Mouse (Mus musculus) ES-Bruce4 (cell line): ENCODE measurements around the gene Best2. TPM values are rescaled to one million over a fixed set of nuclear protein-coding genes. Genes with fewer than 3 reads are reported as not detected.

Source experiments
- H3K27ac ChIP-seq: 2 replicates; pipeline ENCODE4 v1.5.1; 2012; ENCODE audit warnings: low read length, inconsistent platforms; ENCODE audit not compliant: insufficient read depth
- H3K27me3 ChIP-seq: 2 replicates; pipeline ENCODE4 v1.6.1; 2012; ENCODE audit warnings: mild to moderate bottlenecking, low read length, inconsistent platforms; ENCODE audit not compliant: control insufficient read depth, poor library complexity, insufficient read depth, severe bottlenecking
- H3K36me3 ChIP-seq: 2 replicates; pipeline ENCODE4 v1.6.1; 2012; ENCODE audit warnings: inconsistent platforms, mild to moderate bottlenecking, low read length, moderate library complexity; ENCODE audit not compliant: control insufficient read depth, poor library complexity, insufficient read depth, severe bottlenecking
- H3K4me1 ChIP-seq: one replicate; pipeline ENCODE4 v1.8.1; 2011; ENCODE audit warnings: low read length; ENCODE audit not compliant: control insufficient read depth, insufficient read depth
- H3K4me3 ChIP-seq: 2 replicates; pipeline ENCODE4 v1.5.1; 2011; ENCODE audit warnings: low read depth, mild to moderate bottlenecking, low read length
- H3K9ac ChIP-seq: 2 replicates; pipeline ENCODE4 v1.6.1; 2012; ENCODE audit warnings: low read depth, mild to moderate bottlenecking, inconsistent platforms; ENCODE audit not compliant: poor library complexity, severe bottlenecking
- H3K9me3 ChIP-seq: replicated peaks from 2 replicates; pipeline ENCODE4 v1.6.1; 2012; ENCODE audit warnings: mild to moderate bottlenecking, low read length, inconsistent platforms; ENCODE audit not compliant: control insufficient read depth, poor library complexity, insufficient read depth, severe bottlenecking
- CTCF ChIP-seq: IDR thresholded peaks from one replicate; pipeline ENCODE4 v1.8.1; 2011; ENCODE audit warnings: low read depth, low read length
- EP300 ChIP-seq: IDR thresholded peaks from 2 replicates; pipeline ENCODE4 v1.6.1; 2011; ENCODE audit warnings: low read depth, low read length; ENCODE audit not compliant: insufficient read depth
- POLR2A ChIP-seq: IDR thresholded peaks from one replicate; pipeline ENCODE4 v1.8.1; 2011; ENCODE audit warnings: low read length; ENCODE audit not compliant: insufficient read depth
- polyA plus RNA-seq: library from polyadenylated mRNA; stranded (reverse); fragments of >200 nt; gene quantifications from 2 replicates; pipeline ENCODE4 v1.2.4, GENCODE M21; 2011; ENCODE audit warnings: low read depth; ENCODE audit not compliant: missing spikeins, insufficient read depth, insufficient read length

Gene Best2
- 0.70 and 1.2 TPM in 2 replicates for polyA plus RNA-seq

DNA sequence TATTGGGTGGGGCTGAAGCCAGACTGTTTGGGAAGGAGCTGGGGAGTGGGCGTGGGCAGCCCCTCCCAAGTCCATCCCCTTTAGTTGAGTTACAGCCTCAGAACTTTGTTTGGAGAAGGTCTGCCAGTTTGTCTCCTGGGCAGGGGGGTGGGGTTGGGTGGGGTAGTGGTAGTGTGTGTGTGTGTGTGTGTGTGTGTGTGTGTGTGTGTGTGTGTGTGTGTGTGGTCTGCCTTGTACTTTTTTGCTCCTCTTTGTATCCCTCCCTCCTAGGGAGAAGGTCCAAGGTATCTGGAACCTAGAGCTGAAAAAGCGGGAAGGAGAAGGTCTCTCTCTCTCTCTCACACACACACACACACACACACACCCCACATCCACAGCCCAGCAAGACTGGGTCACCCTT lies at the start of gene Best2:
Best2 (minus strand) TSS at position 101 of the 400 bp plus-strand sequence.
- H3K27me3 ChIP-seq: peaks cover 2% of the 10 kb centered on the region; the same call in 1 of the 2 replicates
- peaks cover 19% of the 10 kb centered on the region for H3K36me3 ChIP-seq
- peaks cover 1% of the 10 kb centered on the region for H3K4me1 ChIP-seq
- TF ChIP-seq POLR2A: no peak
- no peak for TF ChIP-seq EP300
- TF ChIP-seq CTCF: no peak
- peak within 1 kb of the TSS; percentile 58 for H3K9ac ChIP-seq
- peak within 1 kb of the TSS; percentile 57 for H3K4me3 ChIP-seq
- no peak within 1 kb of the TSS for H3K27ac ChIP-seq
- H3K9me3 ChIP-seq: no peaks in the 10 kb centered on the region

DNA sequence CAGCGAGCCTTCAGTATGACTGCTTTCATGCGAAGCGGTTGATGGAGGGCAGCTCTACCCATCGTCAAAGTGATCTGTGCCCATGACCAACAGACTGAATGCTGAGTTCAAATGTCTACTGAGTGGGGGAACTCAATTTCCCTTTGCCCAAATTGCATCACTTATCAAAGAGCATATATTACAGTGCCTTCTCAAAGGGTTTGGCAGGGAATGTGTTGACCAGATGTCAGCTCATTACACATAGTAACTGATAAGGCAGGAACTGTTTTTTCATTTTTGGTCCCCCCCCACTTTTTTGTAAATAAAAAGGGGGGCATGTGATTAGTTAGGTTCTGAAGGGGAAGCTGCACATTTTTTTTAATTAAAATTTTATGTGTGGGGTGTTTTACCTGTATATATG lies 48.3 kb upstream of the Best2 start:
- H3K4me3 ChIP-seq: no peak overlapping the region
- peaks cover 3% of the 10 kb centered on the region for H3K4me1 ChIP-seq
- H3K36me3 ChIP-seq: peaks cover 15% of the 10 kb centered on the region; the same call in 1 of the 2 replicates
- no peaks in the 10 kb centered on the region for H3K27me3 ChIP-seq
- no peak overlapping the region for H3K27ac ChIP-seq
- H3K9ac ChIP-seq: no peak overlapping the region
- no peak for TF ChIP-seq CTCF
- H3K9me3 ChIP-seq: no peaks in the 10 kb centered on the region

DNA sequence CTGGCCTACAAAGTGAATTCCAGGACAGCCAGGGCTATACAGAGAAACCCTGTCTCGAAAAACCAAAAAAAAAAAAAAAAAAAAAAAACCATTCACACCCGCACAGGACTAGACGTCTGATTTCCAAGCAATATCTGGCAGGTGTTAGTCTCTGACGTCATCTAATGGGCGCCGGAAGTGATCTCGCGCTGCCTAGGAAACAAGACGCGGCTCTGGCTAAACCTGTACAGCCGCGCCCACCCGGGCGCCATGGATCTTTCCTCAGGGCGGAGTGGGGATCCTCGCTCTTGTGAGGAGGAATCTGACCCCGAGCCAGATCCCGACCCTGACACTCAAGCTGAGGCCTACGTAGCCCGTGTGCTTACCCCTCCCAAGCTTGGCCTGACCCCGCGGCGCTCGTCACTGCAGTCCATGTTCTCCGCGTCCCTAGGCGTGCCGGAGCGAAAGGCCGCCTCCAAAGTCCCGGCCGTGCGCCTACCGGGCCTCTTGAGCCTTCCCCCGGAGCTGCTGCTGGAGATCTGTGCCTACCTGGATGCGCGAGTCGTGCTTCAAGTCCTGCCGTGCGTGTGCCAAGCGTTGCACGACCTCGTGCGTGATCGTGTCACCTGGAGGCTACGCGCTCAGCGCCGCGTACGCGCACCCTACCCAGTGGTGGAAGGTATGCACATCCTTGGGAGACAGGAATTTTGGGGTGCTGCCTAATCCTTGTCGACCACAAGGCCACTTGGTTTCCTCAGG lies 45.7 kb upstream of the Best2 start, which contains the start of gene Fbxw9:
Fbxw9 (plus strand) TSS at position 177 of the 738 bp plus-strand sequence.
- peak within 1 kb of the TSS; percentile 84 for H3K4me3 ChIP-seq
- H3K9me3 ChIP-seq: no peaks in the 10 kb centered on the region
- H3K27ac ChIP-seq: peak within 1 kb of the TSS; percentile 76
- peak within 1 kb of the TSS; percentile 45 for H3K9ac ChIP-seq
- peaks cover 24% of the 10 kb centered on the region for H3K36me3 ChIP-seq
- no peaks in the 10 kb centered on the region for H3K27me3 ChIP-seq
- peaks cover 3% of the 10 kb centered on the region for H3K4me1 ChIP-seq
- TF ChIP-seq CTCF (no peak), EP300 (no peak), POLR2A (no peak)

DNA sequence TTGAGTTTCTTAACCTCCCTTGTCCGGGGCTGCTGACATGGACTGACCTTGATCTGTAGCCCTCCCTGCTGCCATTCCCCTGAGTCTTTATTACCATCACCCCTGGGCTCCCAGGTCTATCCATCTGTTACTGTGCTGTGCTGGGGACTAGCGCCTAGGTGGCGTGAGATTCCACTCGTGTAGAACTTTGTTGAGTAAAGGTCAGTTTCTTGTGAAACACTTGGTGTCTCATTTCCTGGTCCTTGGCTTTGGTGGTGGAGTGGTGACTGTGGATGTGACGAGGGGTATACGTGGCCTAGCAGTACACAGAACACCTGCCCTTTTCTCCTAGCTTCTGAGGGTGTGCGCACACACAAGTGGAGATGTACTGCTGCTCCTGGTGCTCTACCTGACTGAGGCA lies 43.0 kb upstream of the Best2 start:
- H3K4me3 ChIP-seq: no peak overlapping the region
- no peak for TF ChIP-seq EP300
- TF ChIP-seq CTCF: no peak
- no peak for TF ChIP-seq POLR2A
- H3K9ac ChIP-seq: no peak overlapping the region
- no peaks in the 10 kb centered on the region for H3K9me3 ChIP-seq
- H3K27ac ChIP-seq: no peak overlapping the region
- peaks cover 48% of the 10 kb centered on the region for H3K36me3 ChIP-seq
- no peaks in the 10 kb centered on the region for H3K27me3 ChIP-seq
- H3K4me1 ChIP-seq: peaks cover 3% of the 10 kb centered on the region

DNA sequence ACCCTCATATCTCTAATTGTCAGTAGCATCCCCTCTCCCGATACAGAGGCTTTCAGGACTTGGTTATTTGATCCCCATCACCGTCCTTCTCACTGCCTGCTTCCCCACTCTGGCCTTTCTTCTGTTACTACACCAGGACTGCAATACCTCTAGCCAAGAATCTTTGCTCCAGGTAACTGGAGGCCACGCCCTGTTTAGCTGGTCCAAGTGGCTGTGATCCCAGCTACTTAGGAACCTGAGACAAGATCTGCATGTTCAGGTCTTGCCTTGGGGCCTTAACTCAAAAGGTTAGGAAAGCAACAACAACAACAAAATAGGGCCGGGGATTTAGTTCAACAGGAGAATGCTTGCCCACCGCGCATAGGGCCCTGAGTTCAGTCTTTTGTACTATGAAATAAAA lies 29.3 kb upstream of the Best2 start:
- no peak for TF ChIP-seq CTCF
- H3K4me1 ChIP-seq: no peaks in the 10 kb centered on the region
- H3K4me3 ChIP-seq: no peak overlapping the region
- no peaks in the 10 kb centered on the region for H3K27me3 ChIP-seq
- no peak overlapping the region for H3K27ac ChIP-seq
- H3K9ac ChIP-seq: no peak overlapping the region
- no peaks in the 10 kb centered on the region for H3K9me3 ChIP-seq
- H3K36me3 ChIP-seq: peaks cover 87% of the 10 kb centered on the region

DNA sequence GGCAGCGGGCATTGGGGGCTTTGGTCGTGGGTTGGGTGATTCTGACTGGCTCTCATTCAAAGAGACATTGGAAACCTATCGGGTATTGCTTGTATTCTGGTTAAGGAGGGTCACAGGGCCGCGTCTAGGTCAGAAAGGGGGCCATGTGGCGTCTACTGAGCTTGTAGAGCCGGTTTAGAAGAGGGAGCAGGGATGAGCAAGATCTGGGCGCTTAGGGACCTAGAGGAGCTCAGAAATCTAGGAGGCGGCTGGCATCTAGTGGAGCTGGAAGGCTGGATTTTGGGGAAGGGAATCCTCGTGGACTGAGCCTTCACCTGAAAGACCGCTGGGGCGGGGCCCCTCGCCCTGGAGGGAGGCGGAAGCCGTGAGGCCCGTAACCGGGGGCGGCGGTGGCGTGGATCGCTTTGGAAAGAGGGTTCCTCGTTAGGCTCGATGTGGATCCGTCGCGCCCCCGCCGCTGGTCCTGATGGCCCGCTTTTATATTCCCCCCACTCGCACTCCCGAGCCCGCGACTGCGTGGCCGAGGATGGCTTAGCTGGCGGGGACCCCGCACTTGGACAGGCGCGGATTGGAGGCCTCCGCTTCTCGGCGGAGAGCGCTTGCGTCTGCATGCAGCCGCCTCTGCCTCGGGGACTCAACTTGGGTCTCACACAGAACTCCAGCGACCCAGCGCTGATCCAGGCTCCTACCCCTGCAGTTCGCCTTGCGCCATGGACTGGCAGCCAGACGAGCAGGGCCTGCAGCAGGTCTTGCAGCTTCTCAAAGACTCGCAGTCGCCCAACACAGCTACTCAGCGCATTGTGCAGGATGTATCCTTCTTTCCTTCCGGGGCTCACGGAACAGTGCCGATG lies 23.6 kb upstream of the Best2 start:
- Histone ChIP-seq H3K4me3 (peak overlapping the region; percentile 95), H3K36me3 (peaks cover 32% of the 10 kb centered on the region), H3K27me3 (no peaks in the 10 kb centered on the region), H3K4me1 (no peaks in the 10 kb centered on the region), H3K9ac (peak overlapping the region; percentile 99), H3K27ac (peak overlapping the region; percentile 91), H3K9me3 (no peaks in the 10 kb centered on the region)
- TF ChIP-seq EP300 (no peak), POLR2A (no peak), CTCF (no peak)
